In genomic region chr15:25755536-25755935, GRCm38 (mm10) we compare ENCODE assay signal across 14 mouse cellular contexts.
DNase-seq lines count a peak whose midpoint lies in the region; ATAC-seq and TF ChIP-seq lines count a peak whose summit lies in the region.
"Had no signal": no experiment of that assay in that cellular context is flagged by ENCODE, and none has a peak within 500 bp of the region (broad histone marks: within the 10 kb centered on the region; RNA-seq: fewer than 3 reads in every experiment).

No protein-coding gene starts in this region.

- no peak for TF ChIP-seq CTCF in cortical plate, adult 2 months (IDR thresholded peaks at IDR 0.05; ENCODE audit: extremely low read depth, insufficient read depth, low read length)

- H3K27ac ChIP-seq in cortical plate, adult 2 months (ENCODE audit: insufficient read depth, low read length) = 0 out of 2 replicates have a peak overlapping the region, but pooled peaks have one; percentile 14
- peak overlapping the region; percentile 94 for H3K27ac ChIP-seq in forebrain, embryonic 16.5 days (ENCODE audit: low read length)
- peak overlapping the region; percentile 97 for H3K27ac ChIP-seq in midbrain, embryonic 10.5 days (replicated peaks)
- peak overlapping the region; percentile 82; the same call in 1 of the 2 replicates for H3K27ac ChIP-seq in neural tube, embryonic 14.5 days (ENCODE audit: low read depth, low read length)
- H3K27ac ChIP-seq: kidney, embryonic 15.5 days had no signal

- no peak overlapping the region; the same call in 1 of the 2 replicates for H3K9ac ChIP-seq in forebrain, embryonic 16.5 days (replicated peaks; ENCODE audit: low read depth, low read length)
- H3K9ac ChIP-seq in neural tube, embryonic 14.5 days (replicated peaks; ENCODE audit: low read depth, low read length) = no peak overlapping the region
- H3K9ac ChIP-seq: embryonic facial prominence, embryonic 12.5 days; kidney, embryonic 15.5 days; lung, embryonic 14.5 days had no signal

- no peak overlapping the region for H3K4me3 ChIP-seq in cortical plate, adult 2 months (ENCODE audit: insufficient read depth, low read length)
- H3K4me3 ChIP-seq in forebrain, embryonic 16.5 days (replicated peaks; ENCODE audit: low read length) = peak overlapping the region; percentile 40
- peak overlapping the region; percentile 64 for H3K4me3 ChIP-seq in midbrain, embryonic 10.5 days
- peak overlapping the region; percentile 24 for H3K4me3 ChIP-seq in neural tube, embryonic 14.5 days (ENCODE audit: low read depth, low read length)
- H3K4me3 ChIP-seq: embryonic facial prominence, embryonic 12.5 days; kidney, embryonic 15.5 days had no signal

- H3K4me1 ChIP-seq in cortical plate, adult 2 months (ENCODE audit: control insufficient read depth, insufficient read depth, low read length) = no peaks in the 10 kb centered on the region
- H3K4me1 ChIP-seq in forebrain, embryonic 16.5 days (replicated peaks; ENCODE audit: control insufficient read depth, insufficient read depth, low read length) = peaks cover 42% of the 10 kb centered on the region
- H3K4me1 ChIP-seq in midbrain, embryonic 10.5 days = peaks cover 98% of the 10 kb centered on the region
- peaks cover 14% of the 10 kb centered on the region for H3K4me1 ChIP-seq in neural tube, embryonic 14.5 days (ENCODE audit: control insufficient read depth, insufficient read depth, low read length)

- no peaks in the 10 kb centered on the region for H3K36me3 ChIP-seq in forebrain, embryonic 16.5 days (ENCODE audit: control insufficient read depth, insufficient read depth)
- H3K36me3 ChIP-seq in midbrain, embryonic 10.5 days = peaks cover 9% of the 10 kb centered on the region
- H3K36me3 ChIP-seq in neural tube, embryonic 14.5 days (ENCODE audit: control insufficient read depth, insufficient read depth, low read length) = no peaks in the 10 kb centered on the region

- ATAC-seq in forebrain, embryonic 16.5 days = no peak
- no peak for ATAC-seq in neural tube, embryonic 14.5 days (ENCODE audit: low read depth)
- ATAC-seq: Patski had no signal

- no peaks in the 10 kb centered on the region for H3K9me3 ChIP-seq in forebrain, embryonic 16.5 days (ENCODE audit: control insufficient read depth, low read length)
- H3K9me3 ChIP-seq in midbrain, embryonic 10.5 days (replicated peaks) = 0 out of 2 replicates have a peak, but pooled peaks cover 5% of the 10 kb centered on the region
- H3K9me3 ChIP-seq in neural tube, embryonic 14.5 days (ENCODE audit: control insufficient read depth, low read length) = no peaks in the 10 kb centered on the region
- H3K9me3 ChIP-seq: kidney, embryonic 15.5 days had no signal

- H3K4me2 ChIP-seq in forebrain, embryonic 16.5 days (ENCODE audit: low read length) = peak overlapping the region; percentile 60
- peak overlapping the region; percentile 44; the same call in 1 of the 2 replicates for H3K4me2 ChIP-seq in neural tube, embryonic 14.5 days (ENCODE audit: low read depth, low read length)
- H3K4me2 ChIP-seq: embryonic facial prominence, embryonic 12.5 days; heart, embryonic 11.5 days; kidney, embryonic 15.5 days; lung, embryonic 14.5 days had no signal

- WGBS in forebrain, embryonic 16.5 days = 36% methylated on average over 6 of the region's 6 CpGs
- 40% methylated on average over 6 of the region's 6 CpGs for WGBS in midbrain, embryonic 10.5 days
- 45% methylated on average over 6 of the region's 6 CpGs for WGBS in neural tube, embryonic 14.5 days

- no peaks in the 10 kb centered on the region for H3K27me3 ChIP-seq in forebrain, embryonic 16.5 days (replicated peaks; ENCODE audit: control insufficient read depth, insufficient read depth, low read length)
- H3K27me3 ChIP-seq in midbrain, embryonic 10.5 days (ENCODE audit: low read depth, poor library complexity, severe bottlenecking) = peaks cover 4% of the 10 kb centered on the region; the same call in 1 of the 2 replicates
- H3K27me3 ChIP-seq in neural tube, embryonic 14.5 days (ENCODE audit: control insufficient read depth, insufficient read depth, low read length) = no peaks in the 10 kb centered on the region
- H3K27me3 ChIP-seq: embryonic facial prominence, embryonic 12.5 days; kidney, embryonic 15.5 days; Patski had no signal

- no peak for DNase-seq in midbrain, embryonic 10.5 days (ENCODE audit: low spot score)
- no peak for DNase-seq in heart, postnatal 4 days
- no peak for DNase-seq in layer of hippocampus, adult 11-12 months (ENCODE audit: low spot score)
- no peak for DNase-seq in heart, adult 8-10 months (ENCODE audit: low spot score)
- DNase-seq: cerebellum, adult 9-10 months; gastrocnemius, postnatal 10 days; lung, embryonic 14.5 days had no signal

- no peak for TF ChIP-seq POLR2A in cortical plate, adult 2 months (IDR thresholded peaks at IDR 0.05; ENCODE audit: extremely low read depth, insufficient read depth, low read length)

Comparison
In these comparisons a context has a peak if more than half of its experiments do, and no peak if none do; other contexts are left out.
1. H3K27ac ChIP-seq: peak in every context shown above with its lines; median percentile 97 in midbrain, embryonic 10.5 days; 94 in forebrain, embryonic 16.5 days; 82 in neural tube, embryonic 14.5 days; 14 in cortical plate, adult 2 months.